Mouse (Mus musculus): ENCODE measurements around the gene Slc39a2.

Slc39a2 gene

GRCm38 (mm10) chr14:51932092-51933020, 39.7 kb downstream of the Slc39a2 start:
- DNase-seq, result no peak

- DNase-seq, result no peak
Observed at GRCm38 (mm10) chr14:51939005-51939404, 46.3 kb downstream of the Slc39a2 start.

- DNase-seq, result peak; percentile 49 to 62
Observed at GRCm38 (mm10) chr14:51940944-51941560, 48.4 kb downstream of the Slc39a2 start.

GRCm38 (mm10) chr14:51941577-51941976, 48.9 kb downstream of the Slc39a2 start:
- no peak for DNase-seq

- DNase-seq, result no peak
Observed at GRCm38 (mm10) chr14:51942236-51942635, 49.5 kb downstream of the Slc39a2 start.

- DNase-seq, result no peak
Observed at GRCm38 (mm10) chr14:51943336-51943735, 50.6 kb downstream of the Slc39a2 start.

All from kidney, postnatal 4 days (tissue).